Mouse (Mus musculus): ENCODE results near the gene Atp6v1g3. TPM values are rescaled to one million over a fixed set of nuclear protein-coding genes. Genes with fewer than 3 reads are reported as not detected.

The Atp6v1g3 gene
- 1.7 TPM for polyA plus RNA-seq (2017; shearing (Covaris generic))

GRCm38 (mm10) chr1:138273438-138273837 lies at the start of gene Atp6v1g3:
Gene Atp6v1g3 (plus strand): TSS chr1:138273738.

Other genes starting within 250 kb of the Atp6v1g3 start
- gene Ptprc, start 98.0 kb upstream of the Atp6v1g3 start, polyA plus RNA-seq (2017; shearing (Covaris generic)): 1,857 TPM